Mouse (Mus musculus) WW6 (cell line): ENCODE measurements at regions not wholly inside any gene's neighbourhood (a gene's known extent, or its start where the extent isn't known, plus 50 kb on each side); places are given as distances from the start of the nearest gene placed in this dataset.

ENCODE experiments used
- DNase-seq: peaks from one replicate; pipeline ENCODE4 v3.0.0-alpha.2; 2013; ENCODE audit warnings: low read depth, low spot score

DNA sequence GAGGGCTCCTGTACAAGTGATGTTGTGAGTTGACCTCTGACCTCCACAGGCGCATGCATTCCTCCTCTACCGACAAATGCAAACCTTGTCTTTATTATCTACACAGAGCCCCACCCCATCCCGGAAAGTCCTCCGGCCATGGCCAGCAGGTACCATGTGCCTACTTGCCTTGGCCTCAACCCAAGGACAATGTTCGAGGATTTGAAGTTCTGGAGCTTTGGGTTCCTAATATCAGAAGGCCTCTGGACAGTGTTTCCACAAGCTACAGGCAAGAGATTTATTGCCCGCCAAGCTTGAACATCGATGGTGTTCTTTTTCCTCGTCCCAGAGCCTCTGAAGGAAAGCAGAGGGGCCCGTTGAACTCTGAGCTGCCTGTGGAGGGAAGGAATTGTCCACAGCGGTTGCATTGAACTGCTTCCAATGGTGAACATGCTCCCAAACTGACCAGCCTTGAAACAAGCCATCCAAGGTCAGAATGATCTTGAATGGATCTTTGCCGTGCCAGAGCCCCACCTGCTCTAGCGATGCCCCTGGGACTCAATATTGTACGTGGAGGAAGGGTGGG lies 335.9 kb upstream of the Zmiz1 start:
- no peak for DNase-seq

DNA sequence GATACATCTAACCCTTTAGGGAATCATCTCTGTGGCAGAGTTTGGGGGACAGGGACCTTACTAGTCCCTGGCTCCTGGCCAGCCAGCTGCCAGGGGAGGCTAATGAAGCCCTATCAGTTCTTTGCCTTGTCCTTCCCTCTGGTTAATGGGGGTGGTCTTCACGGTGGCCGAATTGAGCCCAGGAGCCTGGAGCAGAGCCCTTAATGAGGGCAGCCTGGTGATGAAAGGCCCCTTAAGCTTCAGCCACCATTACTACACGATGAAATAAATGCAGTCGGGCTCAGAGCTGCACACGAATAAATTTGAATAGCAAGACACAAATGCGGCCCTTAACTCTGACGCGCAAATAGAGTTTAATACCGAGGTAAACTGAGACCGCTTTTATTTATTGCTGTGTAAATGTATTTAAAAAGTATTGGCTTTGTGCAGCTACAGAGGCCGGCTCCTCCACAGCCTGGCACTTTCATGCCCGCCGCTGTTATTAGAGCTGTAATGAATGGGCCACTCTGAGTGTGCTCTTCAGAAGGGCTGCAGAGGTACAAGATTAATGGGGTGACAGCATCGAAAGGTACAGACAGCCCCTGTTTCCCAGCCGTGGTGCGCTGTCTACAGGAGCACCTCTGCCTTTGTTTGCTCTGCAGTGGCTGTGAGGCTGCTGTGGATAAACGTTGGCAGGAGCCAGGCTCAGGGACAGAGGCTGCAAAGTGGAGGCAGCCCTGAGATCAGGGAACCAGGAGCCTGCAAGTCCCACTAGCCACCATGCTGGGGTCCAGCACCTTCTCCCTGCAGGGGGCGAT lies 335.2 kb upstream of the Zmiz1 start:
- DNase-seq, result no peak

DNA sequence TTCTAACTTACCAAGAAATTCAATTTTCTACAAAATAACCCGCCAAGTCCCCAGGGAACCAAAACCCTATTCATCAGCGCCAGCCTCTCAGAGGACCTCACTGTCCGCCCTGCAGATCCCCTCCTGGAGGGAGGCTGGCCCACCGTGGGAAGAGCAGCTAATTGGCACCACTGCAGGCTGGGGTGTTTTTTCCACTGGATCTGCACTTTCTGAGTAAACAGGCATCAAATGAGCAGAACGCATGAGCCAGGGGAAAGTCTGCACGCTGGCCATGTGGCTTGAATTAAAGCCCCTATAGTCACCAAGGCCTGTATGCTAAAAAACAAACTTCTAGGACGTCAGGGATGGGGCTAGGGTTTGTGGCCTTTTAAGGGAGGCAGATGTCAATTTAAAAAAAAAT lies 332.4 kb upstream of the Zmiz1 start:
- no peak for DNase-seq

DNA sequence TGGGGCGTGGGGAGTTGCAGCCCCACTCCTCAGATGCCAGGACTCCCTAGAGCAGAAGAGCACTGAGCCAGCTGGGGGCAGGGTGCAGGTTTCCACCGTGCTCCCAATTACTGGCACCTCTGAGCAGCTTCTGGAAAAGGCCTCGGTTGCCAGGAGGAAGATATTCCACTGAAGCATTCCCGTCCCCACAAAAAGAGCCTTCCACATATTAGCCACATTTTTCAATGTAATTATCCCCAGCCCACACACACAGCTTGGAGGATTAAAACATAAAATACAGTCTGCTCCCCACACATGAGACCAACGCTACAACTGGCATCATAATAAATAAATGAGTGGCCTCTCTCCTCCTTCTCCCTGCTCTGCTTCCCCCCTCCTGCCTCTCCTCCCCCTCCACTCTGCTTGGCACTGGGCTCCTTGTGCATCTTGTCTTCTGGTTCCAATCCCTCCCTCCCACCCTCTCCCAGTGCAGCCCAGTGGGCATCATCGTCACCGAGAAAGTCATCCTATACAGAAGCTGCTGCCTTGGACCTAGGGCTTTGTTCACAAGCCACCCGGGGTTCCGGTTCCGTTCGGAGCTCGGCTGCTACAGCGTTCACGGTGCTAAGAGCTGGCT lies 331.3 kb upstream of the Zmiz1 start:
- DNase-seq, result no peak

DNA sequence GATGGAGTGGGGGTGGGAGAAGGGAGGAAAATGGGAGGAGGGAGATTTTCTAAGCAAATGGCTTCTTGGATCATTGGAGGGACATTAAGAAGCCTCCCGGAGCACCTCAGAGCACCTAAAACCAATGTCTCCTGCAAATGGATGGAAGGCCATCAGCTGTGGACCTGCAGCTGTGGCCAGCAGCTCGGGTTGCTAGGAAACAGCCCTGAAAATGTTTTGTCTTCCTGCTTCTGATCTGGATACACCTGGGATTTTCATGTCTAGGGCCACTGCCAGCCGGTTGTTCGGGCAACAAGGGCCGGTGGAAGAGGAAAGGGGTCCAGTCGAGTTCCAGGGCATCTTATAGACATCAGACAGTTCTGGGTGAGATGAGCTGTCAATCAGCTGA lies 330.8 kb upstream of the Zmiz1 start:
- no peak for DNase-seq

DNA sequence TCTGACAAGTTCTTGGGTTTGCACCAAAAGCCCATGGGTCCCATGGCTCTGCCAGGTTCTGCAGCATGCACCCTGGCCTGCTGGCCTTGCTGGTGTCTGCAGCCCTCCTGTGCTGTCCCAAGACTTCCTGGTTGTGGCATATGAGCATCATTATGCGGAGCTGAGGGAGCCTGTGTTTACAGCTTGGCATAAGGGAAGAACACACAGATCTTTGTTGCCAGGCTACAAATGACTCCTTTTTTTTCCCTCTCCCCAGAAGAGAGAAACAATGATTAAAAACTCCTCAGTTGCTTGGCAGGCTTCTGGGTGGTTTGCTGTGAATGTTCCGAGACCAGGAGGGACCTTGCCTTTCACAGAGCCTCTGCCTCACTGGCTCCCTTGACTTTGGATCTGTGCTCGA lies 323.6 kb upstream of the Zmiz1 start:
- no peak for DNase-seq

DNA sequence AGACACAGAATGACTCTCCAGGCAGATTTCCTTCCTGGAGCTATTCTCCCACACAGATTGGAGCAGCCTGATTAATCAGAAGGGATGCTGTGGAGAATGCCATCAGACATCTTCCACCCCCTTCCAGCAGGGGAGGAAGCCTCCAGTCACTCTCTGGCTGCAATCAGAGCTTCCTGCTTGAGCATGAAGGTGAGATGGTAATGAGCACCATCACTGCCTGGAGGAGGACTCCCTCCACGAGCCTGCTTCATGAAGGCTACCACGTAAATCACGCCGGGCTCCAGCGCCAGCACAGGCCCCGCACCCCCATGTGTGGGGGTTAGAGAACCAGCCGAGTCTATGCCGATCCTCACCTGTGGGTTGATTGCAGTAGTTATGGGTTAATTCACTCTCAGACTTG lies 321.7 kb upstream of the Zmiz1 start:
- no peak for DNase-seq

DNA sequence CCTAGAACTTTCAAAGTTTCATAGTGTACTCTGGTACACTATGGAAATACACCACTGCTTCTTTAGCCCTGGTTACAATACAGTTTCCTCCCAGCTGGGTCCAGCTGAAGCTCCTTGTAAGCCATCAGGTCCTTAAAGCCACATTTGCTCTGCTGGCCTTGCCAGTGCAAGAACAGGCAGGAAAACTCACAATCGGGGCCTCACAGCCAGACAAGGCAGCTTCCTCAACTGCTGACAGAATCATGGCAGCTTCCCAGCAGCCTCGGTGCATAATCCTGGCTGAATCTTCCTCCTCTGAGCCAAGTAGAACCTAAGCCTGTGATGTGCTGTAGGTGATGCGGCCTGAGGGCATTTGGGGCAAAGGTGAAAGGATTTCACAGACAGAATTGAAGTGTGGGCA lies 320.5 kb upstream of the Zmiz1 start:
- no peak for DNase-seq

DNA sequence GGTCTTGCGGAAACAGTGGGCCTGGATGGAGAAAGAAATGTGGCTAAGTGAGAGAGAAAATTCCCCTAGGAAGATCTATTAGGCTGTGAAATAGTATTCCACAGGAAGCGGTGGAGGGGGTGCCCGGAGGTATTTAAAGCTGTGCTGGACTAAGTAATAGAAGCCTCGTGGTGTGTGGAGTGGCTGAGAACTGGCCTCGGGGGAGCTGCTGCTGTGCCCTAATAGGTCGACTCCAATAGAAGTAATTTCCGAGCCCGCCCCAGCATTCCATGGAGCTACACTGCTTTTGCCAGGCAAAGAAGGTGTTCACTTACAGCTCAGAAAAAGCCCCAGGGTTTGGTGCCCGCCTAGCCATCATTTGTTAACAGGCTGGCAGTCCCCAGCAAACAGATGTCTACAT lies 317.1 kb upstream of the Zmiz1 start:
- no peak for DNase-seq

DNA sequence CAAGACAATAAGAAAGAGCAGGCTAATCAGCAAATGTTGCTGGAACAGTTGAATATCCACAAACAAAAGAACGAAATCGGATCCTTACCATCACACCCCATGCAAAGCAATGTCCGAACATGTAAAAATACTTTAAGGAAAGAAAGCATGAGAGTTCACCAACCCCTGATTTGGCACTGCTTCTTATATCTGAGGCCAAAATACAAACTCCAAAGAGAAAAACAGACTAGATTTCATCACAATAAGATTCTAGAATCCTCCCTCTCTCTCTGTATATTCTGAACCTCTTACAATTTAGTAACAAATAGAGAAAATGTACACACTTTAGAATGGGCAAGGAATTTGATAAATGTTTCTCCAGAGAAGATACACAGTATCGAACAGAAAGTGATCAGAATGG lies 315.9 kb upstream of the Zmiz1 start:
- DNase-seq, result no peak

DNA sequence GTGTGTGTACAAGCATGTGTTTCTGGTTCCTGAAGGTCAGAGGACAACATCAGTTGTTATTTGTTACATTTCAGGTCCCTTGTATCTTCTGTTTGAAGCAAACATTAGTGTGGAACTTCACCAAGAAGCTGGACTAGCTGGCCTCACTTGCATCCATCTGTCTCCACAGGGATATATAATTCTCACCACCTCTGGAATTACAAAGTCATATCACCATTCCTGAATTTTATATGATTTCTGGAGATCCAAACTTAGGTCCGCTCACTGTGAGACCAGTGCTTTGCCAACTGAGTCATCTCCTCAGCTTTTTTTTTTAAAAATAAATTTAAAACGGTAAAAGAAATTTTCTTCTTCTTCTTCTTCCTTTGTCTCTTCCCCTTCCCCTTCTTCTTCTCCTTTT lies 311.3 kb upstream of the Zmiz1 start:
- DNase-seq, result no peak

DNA sequence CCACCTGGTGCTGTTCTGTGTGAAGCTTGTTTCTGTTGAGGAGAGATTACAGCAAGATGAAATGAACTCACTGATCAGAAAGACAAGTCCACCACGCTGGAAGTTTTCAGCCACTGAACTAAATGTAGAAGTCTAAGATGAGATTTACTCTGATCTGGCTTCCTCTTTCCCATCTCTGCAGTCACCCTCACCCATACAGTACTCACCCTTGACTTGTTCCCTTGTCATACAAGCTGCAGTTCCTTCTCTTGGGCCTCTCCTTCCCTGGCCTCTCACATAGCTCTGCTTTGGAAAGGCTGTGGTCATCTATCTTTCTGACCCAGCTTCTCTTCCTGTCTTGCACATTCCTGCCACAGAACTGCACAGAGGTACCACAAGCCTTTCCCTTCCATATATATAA lies 308.0 kb upstream of the Zmiz1 start:
- no peak for DNase-seq

DNA sequence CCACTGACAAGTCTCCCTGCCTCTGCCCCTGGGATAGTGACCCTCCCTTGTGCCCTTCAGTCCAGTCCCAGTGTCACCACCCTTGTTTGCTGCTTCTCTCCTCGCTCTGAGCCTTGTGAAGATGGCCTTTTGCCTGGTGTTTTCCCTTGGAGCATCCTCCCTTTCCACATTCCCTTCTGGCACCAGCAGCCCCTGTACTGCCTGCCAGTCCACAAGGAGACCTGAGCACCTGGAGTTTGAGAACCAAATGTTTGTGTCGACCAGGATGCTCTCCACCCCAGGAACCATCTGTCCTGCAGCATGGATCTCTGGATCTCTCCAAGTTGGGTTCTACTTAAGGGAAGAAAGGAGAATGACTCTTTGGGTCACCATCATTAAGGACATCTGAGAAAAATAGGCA lies 307.5 kb upstream of the Zmiz1 start:
- no peak for DNase-seq

DNA sequence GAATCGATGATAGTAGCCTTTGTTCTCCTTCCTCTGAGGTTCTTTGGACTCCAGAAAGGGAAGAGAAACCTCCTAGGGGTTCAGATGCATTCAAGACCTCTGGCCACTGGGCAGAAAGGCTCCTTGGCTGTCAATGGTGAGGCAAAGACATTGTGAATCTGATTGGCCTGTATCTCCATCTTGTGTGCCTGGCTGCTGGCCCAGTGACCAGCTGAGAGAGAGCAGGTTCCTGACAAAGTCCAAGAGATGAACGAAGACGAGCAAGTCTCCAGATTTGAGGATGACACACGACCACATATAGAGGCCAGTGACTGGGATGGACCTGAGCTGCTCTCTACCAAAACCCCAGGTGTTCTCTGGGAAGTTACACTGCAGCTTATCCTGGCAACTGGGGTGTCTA lies 305.4 kb upstream of the Zmiz1 start:
- no peak for DNase-seq

DNA sequence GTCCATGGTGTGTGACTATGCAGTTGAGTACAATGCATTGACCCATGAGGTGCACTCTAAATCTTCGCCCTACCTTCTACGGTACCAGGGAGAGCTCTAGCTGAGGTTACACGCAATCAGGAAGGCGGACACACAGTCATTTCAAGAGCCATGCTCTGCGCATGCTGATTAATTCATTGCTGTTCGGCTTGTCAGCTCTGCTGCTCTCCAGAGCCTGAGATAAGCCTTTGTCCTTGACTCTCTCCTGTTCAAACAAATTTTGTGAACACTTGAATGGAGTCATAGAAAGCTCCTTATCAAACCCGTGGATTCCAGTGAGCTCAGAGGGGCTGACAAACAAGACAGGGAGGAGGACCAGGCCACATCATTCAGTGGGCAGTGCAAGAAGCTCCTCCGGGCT lies 304.8 kb upstream of the Zmiz1 start:
- no peak for DNase-seq

DNA sequence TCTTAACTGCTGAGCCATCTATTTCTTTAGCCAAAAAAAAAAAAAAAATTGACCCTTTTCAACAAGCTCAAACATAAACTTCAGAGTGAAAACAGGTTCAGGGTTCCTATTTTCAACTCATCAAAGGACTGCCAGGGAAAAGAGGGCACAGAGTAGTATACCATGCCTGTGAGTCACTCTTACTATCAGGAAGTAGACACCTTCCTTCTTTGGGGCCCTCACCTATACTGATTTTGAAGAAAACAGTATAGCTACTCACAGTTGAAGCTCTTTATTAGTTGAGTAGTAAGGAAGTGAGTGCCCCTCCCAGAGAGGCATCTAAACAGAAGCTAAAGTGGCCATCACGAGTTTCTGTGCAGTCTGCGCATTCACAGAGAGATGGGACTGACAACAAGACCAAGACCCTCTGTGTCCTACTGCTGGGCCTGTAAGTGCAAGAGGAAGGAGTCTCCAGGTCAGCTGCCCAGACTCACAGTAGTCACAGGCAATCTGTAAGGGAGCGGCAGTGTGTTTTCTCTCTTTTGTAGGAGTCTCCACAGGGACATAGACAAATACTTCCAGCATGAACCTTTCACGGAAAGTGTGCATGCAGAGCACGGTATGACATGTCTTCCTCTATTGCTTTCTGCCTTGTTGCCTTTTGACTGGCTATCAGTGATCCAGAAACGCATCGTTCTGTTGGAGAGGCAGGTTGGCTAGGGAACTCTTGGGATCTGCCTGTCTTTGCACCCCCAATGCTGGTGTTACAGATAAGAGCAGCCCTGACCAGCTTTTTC lies 303.8 kb upstream of the Zmiz1 start:
- no peak for DNase-seq

DNA sequence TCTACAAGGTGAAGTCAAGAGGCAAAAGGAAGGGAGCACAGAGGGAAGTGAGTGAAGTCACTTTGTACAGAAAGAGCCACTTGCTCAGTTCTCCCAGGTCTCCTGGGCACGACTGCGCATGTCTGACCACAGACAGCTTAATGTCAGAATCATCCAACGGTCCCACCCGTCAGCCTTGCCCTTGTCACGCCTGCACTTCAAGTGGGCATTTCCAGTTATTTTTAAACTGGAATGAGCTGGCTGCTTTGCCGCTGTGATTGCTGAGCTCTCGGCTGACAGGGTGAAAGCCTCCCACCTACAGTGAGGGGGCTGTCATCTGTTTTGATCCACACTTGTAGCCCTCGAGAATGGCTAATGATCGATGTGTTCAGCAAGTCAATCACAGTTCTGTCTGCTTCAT lies 302.8 kb upstream of the Zmiz1 start:
- no peak for DNase-seq

DNA sequence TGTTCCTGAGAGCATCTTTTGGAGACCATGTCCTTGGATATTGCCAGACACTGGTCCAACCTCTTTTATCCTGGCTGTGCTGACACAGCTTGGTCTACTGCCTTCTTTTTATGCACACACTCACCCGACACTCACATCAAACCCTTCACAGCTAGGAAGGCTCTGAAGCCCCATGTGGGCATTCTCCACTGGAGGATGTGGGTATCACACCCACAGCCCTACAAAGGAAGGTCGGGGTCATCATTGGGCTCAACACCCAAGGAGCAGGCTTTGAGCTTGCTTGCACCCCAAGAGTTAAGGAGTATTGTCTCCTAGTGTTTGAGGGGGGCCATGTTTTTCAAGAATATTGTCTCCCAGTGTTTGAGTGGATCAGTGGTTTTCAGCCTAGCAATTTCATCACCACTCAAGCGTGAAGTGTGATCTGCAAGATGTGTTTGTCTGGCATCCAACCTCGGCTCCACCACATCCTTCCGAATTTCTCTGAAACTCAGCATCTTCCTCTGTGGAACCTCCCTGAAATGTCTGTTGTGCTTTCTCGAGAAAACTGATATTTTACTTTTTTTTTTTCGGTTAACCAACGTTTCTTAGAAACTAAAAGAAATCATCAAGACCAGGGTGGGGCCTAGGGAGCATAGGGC lies 297.2 kb upstream of the Zmiz1 start:
- DNase-seq, result no peak

DNA sequence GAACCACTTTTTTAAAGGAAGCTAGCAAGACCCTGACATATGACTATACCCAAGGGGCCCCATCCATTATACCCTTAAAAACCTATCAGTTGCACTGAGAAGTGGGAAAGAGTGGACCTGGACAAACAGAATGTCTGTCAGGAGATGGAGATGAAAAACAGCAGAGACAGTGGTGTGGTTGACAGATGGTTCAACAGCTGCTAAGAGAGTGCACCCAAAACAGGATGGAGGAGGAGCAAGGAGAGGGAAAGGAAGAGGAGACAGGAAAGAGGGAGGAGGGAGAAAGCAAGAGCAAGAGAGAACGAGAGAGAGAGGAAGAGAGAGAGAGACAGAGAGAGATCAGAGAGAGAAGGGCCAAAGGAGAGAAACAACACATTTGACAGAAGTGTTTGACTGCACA lies 292.8 kb upstream of the Zmiz1 start:
- DNase-seq, result no peak

DNA sequence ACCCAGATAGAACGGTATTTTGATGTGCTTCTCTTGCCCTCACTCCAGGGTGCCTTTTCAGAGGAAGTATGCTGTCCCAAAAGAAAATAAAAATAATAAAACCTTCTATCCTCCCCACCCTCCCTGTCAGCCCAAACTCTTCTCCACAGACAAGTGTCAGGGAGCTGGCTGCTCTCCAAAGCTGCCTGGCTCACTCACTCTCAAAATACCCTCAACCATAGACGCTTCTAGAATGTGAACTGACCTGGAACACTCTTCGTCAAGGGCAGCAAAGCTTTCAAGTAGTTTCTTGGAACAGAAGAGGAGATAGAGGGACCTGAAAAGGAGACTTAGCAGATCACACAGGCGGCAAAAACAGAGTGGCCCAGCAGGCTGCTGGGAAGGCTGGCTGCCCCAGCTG lies 291.4 kb upstream of the Zmiz1 start:
- no peak for DNase-seq

DNA sequence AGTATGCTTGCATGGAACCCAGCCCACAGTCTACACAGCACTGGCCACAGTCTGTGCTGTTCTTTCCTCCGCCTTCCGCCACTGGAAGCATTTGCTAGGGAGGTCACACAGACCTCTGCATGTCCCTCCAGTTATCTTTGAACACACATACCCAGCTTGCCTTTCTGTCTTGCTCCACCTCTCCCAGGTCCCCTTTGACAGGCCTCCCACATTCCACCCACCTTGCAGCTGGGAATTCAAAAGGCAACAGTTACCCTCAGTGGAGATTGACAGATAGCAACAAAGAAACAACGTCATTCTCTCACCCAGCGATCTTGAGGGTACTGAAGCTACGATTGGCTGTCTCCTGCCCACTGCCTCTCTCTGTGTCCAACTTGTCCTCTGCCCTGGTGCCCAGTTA lies 290.7 kb upstream of the Zmiz1 start:
- DNase-seq, result no peak

DNA sequence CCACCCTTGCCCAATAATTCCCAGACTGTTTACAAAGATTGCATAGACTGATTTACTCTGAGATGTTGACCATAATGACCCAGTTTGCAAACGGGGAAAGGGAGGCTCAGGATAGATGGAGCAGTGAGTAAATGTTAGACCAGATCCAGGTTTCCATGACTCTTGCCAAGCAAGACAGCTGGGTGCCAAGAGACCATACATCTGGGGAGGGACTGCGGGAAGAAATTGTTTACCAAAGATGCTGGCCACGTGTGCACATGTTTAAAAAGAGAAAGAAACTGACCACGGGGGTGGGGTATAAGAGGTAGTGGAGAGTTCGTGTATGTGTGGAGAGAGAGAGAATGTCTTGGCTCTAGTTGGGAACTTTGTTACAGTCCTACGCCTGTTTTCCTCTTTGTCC lies 285.7 kb upstream of the Zmiz1 start:
- no peak for DNase-seq
